Mouse (Mus musculus): ENCODE data around the gene Plcxd1.
"Not testable (repeated sequence)": the region's sequence is repeated elsewhere in the genome, so short reads cannot be mapped to it uniquely, and the experiment has no call there.

Gene Plcxd1

DNA sequence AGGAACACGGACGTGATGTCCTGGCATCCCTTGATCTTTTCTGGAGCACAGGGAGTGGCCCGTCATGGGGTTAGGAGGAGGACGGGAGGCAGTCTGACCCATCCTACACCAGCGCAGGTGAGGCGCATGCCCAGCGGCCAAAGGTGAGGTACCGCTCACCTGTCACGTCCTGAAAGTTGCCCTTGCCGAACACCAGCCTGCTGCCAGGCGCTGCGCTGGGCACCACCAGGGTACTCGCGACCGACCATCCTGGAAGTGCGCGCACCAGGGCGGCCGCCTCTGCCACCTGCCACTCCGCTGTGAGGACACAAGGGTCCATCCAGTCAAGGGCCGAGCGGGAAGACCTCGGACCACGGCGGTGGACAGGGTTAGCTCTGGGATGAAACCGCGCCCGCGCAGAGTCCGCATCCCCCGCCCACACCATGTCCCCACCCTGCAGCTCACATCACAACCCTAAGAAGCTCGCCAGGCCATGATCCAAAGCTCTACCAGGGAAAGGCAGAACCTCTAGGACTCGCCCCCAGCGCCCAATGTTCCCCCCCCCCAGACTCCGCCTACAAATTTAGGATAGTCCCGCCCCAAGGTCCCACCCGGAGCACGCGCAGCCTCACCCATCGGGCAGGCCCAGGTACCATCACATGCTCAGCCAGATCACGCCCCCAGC, 7.3 kb downstream of the Plcxd1 start:
- no peak for DNase-seq (ENCODE audit: low read depth, low spot score)

DNA sequence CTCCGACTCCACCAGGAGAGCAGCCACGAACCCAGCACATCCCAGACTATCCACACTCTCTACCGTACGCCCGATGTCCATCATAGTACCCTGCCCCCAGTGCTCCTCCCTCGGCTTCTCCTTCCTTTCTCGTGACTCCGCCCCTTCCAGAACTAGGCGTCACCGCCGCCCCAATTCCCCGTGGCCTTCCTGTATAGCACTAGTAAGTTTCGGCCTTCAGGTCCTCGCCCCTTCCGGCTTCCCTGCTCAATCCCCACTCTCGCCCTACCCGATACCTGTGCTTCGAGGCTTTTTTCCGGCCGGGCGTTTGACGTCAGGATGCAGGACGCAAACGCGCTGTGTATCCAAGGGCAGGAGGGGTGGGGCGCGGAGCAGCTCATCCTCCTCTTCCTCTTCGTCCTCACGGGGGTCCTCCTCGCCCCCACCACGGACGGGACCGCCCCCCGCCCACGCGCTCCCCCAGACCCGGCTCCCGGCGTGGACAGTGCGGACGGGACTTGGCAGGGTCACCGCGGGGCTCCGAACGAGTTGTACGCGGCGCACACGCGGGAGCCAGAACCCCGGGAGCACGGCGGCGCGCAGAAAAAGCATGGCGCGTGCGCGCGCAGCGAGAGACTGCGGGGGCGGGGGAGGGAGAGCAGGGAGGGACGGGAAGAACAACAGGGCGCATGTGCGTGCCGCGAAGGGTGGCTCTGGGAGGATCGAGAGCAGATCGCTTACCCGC, 8.0 kb downstream of the Plcxd1 start, which contains the start of gene Gtpbp6:
Gene Gtpbp6, minus strand, starts transcription at position 617 of the 724 bp plus-strand sequence.
- DNase-seq (ENCODE audit: low read depth, low spot score), result peak; percentile 93

- DNase-seq (ENCODE audit: low read depth, low spot score), result no peak
These were observed 8.5 kb downstream of the Plcxd1 start for GRCm38 (mm10) chr5:110108305-110108628.

- peak; percentile 83 for DNase-seq (ENCODE audit: low read depth, low spot score)
These were observed 10.2 kb downstream of the Plcxd1 start, which contains the start of gene Zfp605 for GRCm38 (mm10) chr5:110109991-110110441. TSS of gene Zfp605 (plus strand) at chr5:110110092.

GRCm38 (mm10) chr5:110122380-110122779, 22.6 kb downstream of the Plcxd1 start:
- DNase-seq (ENCODE audit: low read depth, low spot score), result not testable (repeated sequence)

DNA sequence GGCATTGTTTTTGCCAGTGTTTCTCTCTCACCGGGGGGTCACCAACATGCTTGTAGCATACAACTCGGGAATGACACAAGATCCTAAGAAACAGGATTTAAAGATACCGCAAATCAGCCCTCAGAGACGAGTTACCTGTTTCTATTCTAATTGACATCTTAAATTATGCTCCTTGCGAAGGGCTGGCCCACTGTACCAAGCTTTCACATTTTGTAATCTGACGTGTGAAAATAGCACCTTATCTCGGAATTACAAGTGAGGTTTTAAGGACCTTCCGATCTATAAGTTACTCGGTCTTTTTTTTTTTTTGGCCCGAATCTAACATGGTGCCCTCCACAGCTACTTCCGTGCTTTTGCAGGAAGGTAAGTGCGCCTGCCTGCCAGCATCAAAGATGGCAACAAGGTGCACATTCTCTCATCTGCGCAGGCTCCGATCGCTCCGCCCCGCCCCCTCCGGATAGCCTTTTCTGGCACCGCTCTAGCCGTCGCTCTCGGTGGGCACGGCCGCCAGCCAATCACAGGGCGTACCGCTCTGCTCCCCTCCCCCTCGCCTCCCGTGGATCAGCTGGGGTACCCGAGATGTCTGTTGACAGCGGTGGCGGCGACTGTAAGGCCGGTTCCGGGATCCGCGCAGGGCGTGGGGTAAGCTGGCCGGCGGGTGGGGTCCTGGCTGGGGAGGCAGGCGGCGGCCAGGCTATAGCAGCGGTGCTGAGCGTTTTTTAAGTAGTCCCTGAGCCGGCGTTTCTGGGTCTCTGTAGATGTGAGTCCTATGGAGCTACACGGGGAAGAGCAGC, 35.7 kb downstream of the Plcxd1 start, which contains the start of gene Chfr:
Gene Chfr, plus strand, starts transcription at position 550 of the 794 bp plus-strand sequence.
- peak; percentile 99 for DNase-seq (ENCODE audit: low read depth, low spot score)

GRCm38 (mm10) chr5:110136087-110136464, 36.3 kb downstream of the Plcxd1 start:
- DNase-seq (ENCODE audit: low read depth, low spot score), result no peak

DNA sequence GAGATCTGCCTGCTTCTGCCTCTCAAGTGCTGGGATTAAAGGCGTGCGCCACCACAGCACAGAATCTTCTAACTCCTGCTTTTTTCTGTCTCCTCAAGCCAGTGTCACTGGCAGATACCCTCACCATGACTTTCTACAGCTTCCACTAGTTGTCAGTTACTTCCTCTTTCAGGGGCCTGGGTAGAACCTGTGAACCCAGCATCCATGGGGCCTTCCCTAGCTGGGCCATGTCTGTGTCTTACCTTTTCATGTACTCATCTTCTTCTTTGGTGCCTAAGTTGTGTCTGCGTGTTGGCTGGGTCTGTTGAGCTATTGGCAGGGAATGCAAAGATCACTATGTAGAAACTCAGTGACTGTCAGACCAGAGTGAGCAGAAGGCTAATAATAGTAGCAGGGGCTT, 38.0 kb downstream of the Plcxd1 start:
- DNase-seq (ENCODE audit: low read depth, low spot score), result no peak

GRCm38 (mm10) chr5:110139325-110139724, 39.6 kb downstream of the Plcxd1 start:
- no peak for DNase-seq (ENCODE audit: low read depth, low spot score)

DNA sequence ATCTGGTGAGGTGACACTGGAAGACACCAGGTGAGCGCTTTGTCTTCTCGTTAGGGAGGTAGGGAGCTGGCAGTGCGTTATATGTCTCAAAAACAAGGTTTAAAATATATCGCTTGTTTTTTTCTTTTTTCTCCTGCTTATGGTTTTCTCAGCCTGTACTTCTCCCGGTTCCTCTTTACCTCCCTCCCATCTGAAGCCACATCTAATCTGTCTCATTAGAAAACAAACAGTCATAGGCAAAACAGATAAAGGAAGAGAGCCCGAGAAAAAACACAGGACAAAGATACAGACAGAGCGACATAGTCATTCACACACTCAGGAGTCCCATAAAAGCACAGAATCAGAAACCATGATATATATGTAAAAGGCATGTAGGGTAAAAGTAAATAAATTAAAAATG, 40.7 kb downstream of the Plcxd1 start:
- no peak for DNase-seq (ENCODE audit: low read depth, low spot score)

DNA sequence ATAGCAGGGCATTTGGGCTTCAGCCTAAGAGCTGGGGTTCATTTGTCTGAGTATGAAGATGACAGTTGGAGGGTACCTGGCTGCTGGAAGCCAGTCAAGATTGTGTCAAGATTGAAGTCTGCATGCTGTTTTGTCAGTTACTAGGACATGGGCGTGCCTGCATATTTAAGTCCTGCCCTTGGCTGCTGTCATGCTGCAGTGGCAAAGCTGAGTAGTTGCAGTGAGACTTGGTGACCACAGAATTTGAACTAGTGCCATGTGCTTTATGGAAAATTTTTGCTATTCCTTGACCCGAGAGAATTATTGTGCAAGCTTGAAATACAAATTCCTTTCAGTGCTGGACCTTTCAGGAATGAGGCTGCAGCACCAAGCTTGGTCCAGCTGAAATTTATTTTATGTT, 42.5 kb downstream of the Plcxd1 start:
- DNase-seq (ENCODE audit: low read depth, low spot score), result no peak

- no peak for DNase-seq (ENCODE audit: low read depth, low spot score)
These were observed 43.2 kb downstream of the Plcxd1 start for GRCm38 (mm10) chr5:110143007-110143406.

All from retina, postnatal 7 days (tissue).